Mouse (Mus musculus) brain, embryonic 14.5 days (tissue): ENCODE measurements around the gene Tarbp2.

Source experiments
- CTCF ChIP-seq: fragments of 200-500 bp; IDR thresholded peaks from 2 replicates; pipeline ENCODE4 v1.5.1; 2012; ENCODE audit warnings: inconsistent platforms, mild to moderate bottlenecking, moderate library complexity, borderline replicate concordance; ENCODE audit not compliant: insufficient read depth, insufficient read length; ENCODE audit errors: extremely low read depth
- POLR2A ChIP-seq: fragments of 200-500 bp; IDR thresholded peaks from 2 replicates; pipeline ENCODE4 v1.6.1; 2012; ENCODE audit warnings: mild to moderate bottlenecking, inconsistent platforms, borderline replicate concordance; ENCODE audit not compliant: poor library complexity, insufficient read depth, insufficient read length, severe bottlenecking; ENCODE audit errors: extremely low read depth

DNA sequence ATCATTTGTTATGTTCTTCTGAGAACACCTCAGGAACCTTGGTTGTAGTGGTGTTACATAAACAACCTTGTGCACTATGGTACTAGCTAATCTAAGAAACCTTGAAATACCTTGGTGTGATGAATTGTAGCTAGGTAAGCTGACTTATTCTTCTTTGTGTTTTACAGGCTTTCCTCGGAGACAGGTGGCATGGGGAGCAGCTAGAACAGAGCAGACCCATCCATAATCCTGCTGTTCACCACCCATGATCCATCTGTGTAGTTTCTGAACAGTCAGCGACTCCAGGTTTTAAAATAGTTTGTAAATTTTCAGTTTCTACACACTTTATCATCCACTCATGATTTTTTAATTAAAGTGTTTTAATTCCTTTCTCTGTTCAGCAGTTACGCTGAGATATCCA, 19.7 kb upstream of the Tarbp2 start:
- TF ChIP-seq POLR2A (no peak), CTCF (no peak)
